Mouse (Mus musculus) layer of hippocampus, adult 8-10 months (tissue): ENCODE results near the gene Elovl1. TPM values are rescaled to one million over a fixed set of nuclear protein-coding genes. Genes with fewer than 3 reads are reported as not detected.

Experiments
- DNase-seq, 2 experiments: peaks; one replicate each; pipeline ENCODE4 v3.0.0; 2022; ENCODE audit warnings: low spot score in 2 of 2
- total RNA-seq, 4 experiments: library from RNA; stranded (reverse); gene quantifications; 2 replicates each; pipeline ENCODE4 v1.2.4; 2022

Gene Elovl1
- total RNA-seq, 4 experiments from 2014 or later, result 25.4 to 28.1 (median 27.1) TPM

- no peak for DNase-seq
Measured at GRCm38 (mm10) chr4:118428531-118429214, 780 bp downstream of the Elovl1 start.

- DNase-seq, result no peak
Measured at GRCm38 (mm10) chr4:118429215-118429895, 1.5 kb downstream of the Elovl1 start.

- DNase-seq, result no peak
Measured at GRCm38 (mm10) chr4:118432332-118432731, 4.4 kb downstream of the Elovl1 start.

- DNase-seq, result peak; percentile 88 to 92
Measured at GRCm38 (mm10) chr4:118436820-118437603, 9.1 kb downstream of the Elovl1 start, which contains the start of gene Cdc20. Gene Cdc20 (minus strand): TSS chr4:118437352.

GRCm38 (mm10) chr4:118437829-118438253 is 9.9 kb downstream of the Elovl1 start:
- DNase-seq, result no peak

- no peak for DNase-seq
Measured at GRCm38 (mm10) chr4:118445088-118445487, 17.2 kb downstream of the Elovl1 start.

GRCm38 (mm10) chr4:118445781-118446414 is 18.0 kb downstream of the Elovl1 start:
- DNase-seq, result no peak

GRCm38 (mm10) chr4:118446415-118447153 is 18.7 kb downstream of the Elovl1 start:
- DNase-seq, result no peak

GRCm38 (mm10) chr4:118457345-118457975 is 29.6 kb downstream of the Elovl1 start, which contains the start of gene Mpl:
Gene Mpl (minus strand): TSS chr4:118457513.
- no peak for DNase-seq

GRCm38 (mm10) chr4:118464956-118465355 is 37.1 kb downstream of the Elovl1 start:
- no peak for DNase-seq

GRCm38 (mm10) chr4:118465697-118466163 is 37.8 kb downstream of the Elovl1 start:
- no peak for DNase-seq

GRCm38 (mm10) chr4:118471281-118471680 is 43.4 kb downstream of the Elovl1 start:
- DNase-seq, result no peak

GRCm38 (mm10) chr4:118472687-118473086 is 44.8 kb downstream of the Elovl1 start:
- no peak for DNase-seq

- no peak for DNase-seq
Measured at GRCm38 (mm10) chr4:118476773-118477530, 49.1 kb downstream of the Elovl1 start.

Other genes with a start within 250 kb of the Elovl1 start
- 10 to 100 TPM; 43.4 to 49.0 (median 46.9) TPM for gene Kdm4a, start 248.1 kb upstream of the Elovl1 start, total RNA-seq
- 10 to 100 TPM; 78.3 to 80.3 (median 78.9) TPM for gene Ptprf, start 136.7 kb upstream of the Elovl1 start, total RNA-seq
- gene Szt2, start 18.8 kb upstream of the Elovl1 start, total RNA-seq, result 10 to 100 TPM; 34.8 to 56.1 (median 42.5) TPM
- gene Med8, start 18.8 kb upstream of the Elovl1 start, total RNA-seq, result 10 to 100 TPM; 54.8 to 59.6 (median 56.1) TPM
- gene Cdc20, start 9.3 kb downstream of the Elovl1 start, total RNA-seq, result 1 to 10 TPM in 1 of 4 experiments, under 1 TPM in 3; 0.29 to 1.4 (median 0.57) TPM
- gene Mpl, start 29.4 kb downstream of the Elovl1 start, total RNA-seq, result under 1 TPM in 1 of 4 experiments, not detected in 3; 0.21 TPM
- 1 to 10 TPM; 6.7 to 7.5 (median 7.3) TPM for gene Tie1, start 62.0 kb downstream of the Elovl1 start, total RNA-seq
- gene 2610528J11Rik, start 98.9 kb downstream of the Elovl1 start, total RNA-seq, result not detected
- gene Tmem125, start 116.0 kb downstream of the Elovl1 start, total RNA-seq, result 1 to 10 TPM; 5.4 to 9.7 (median 8.7) TPM
- gene Cfap57, start 192.7 kb downstream of the Elovl1 start, total RNA-seq, result 1 to 10 TPM in 3 of 4 experiments, under 1 TPM in 1; 0.68 to 1.3 (median 1.1) TPM
- 10 to 100 TPM; 49.7 to 59.9 (median 54.7) TPM for gene Ebna1bp2, start 192.7 kb downstream of the Elovl1 start, total RNA-seq
- not detected for gene Olfr62, start 230.9 kb downstream of the Elovl1 start, total RNA-seq